Mouse (Mus musculus) limb, embryonic 14.5 days (tissue): ENCODE data around the gene Nxpe3. TPM values are rescaled to one million over a fixed set of nuclear protein-coding genes. Genes with fewer than 3 reads are reported as not detected.
"Not testable (repeated sequence)": the region's sequence is repeated elsewhere in the genome, so short reads cannot be mapped to it uniquely, and the experiment has no call there.

ENCODE experiments used
- ATAC-seq: fragments of 200-750 bp; cut with Nextera tagmentation; 2 replicates; pipeline ENCODE4 v1.8.0; 2017; ENCODE audit warnings: low read depth, moderate number of reproducible peaks, moderate TSS enrichment; ENCODE audit not compliant: low FRiP score
- DNase-seq: peaks from one replicate; pipeline ENCODE4 v3.0.0-alpha.2; 2015; ENCODE audit warnings: low spot score
- H3K27ac ChIP-seq: fragments of 300-500 bp; sonication (generic); replicated peaks from 2 replicates; pipeline ENCODE4 v1.5.1; 2014; ENCODE audit warnings: low read depth, mild to moderate bottlenecking, low read length, moderate library complexity, mixed read lengths
- H3K27me3 ChIP-seq: fragments of 300-500 bp; sonication (generic); 2 replicates; pipeline ENCODE4 v1.6.1; 2014; ENCODE audit warnings: low read length, mixed read lengths; ENCODE audit not compliant: control insufficient read depth, insufficient read depth
- H3K36me3 ChIP-seq: fragments of 300-500 bp; sonication (generic); 2 replicates; pipeline ENCODE4 v1.6.1; 2014; ENCODE audit warnings: mild to moderate bottlenecking, low read length, moderate library complexity, mixed read lengths; ENCODE audit not compliant: control insufficient read depth, insufficient read depth
- H3K4me1 ChIP-seq: fragments of 300-500 bp; sonication (generic); 2 replicates; pipeline ENCODE4 v1.6.1; 2014; ENCODE audit warnings: antibody characterized with exemption, low read length, mixed read lengths; ENCODE audit not compliant: control insufficient read depth, insufficient read depth
- H3K4me2 ChIP-seq: fragments of 300-500 bp; sonication (generic); replicated peaks from 2 replicates; pipeline ENCODE4 v1.6.1; 2014; ENCODE audit warnings: low read depth, mild to moderate bottlenecking, low read length, moderate library complexity; ENCODE audit not compliant: severe bottlenecking
- H3K4me3 ChIP-seq: fragments of 300-500 bp; sonication (generic); replicated peaks from 2 replicates; pipeline ENCODE4 v1.5.1; 2014; ENCODE audit warnings: low read length
- H3K9ac ChIP-seq: fragments of 300-500 bp; sonication (generic); 2 replicates; pipeline ENCODE4 v1.6.1; 2014; ENCODE audit warnings: mild to moderate bottlenecking, low read depth, low read length, moderate library complexity; ENCODE audit not compliant: severe bottlenecking
- H3K9me3 ChIP-seq: fragments of 300-500 bp; sonication (generic); 2 replicates; pipeline ENCODE4 v1.6.1; 2016; ENCODE audit warnings: low read length; ENCODE audit not compliant: control insufficient read depth
- POLR2A ChIP-seq: fragments of 200-500 bp; IDR thresholded peaks from 2 replicates; pipeline ENCODE4 v1.8.0; 2012; ENCODE audit warnings: inconsistent platforms, mild to moderate bottlenecking, moderate library complexity, borderline replicate concordance; ENCODE audit not compliant: insufficient read depth, insufficient read length; ENCODE audit errors: extremely low read depth
- WGBS: fragments of 180-500 bp; shearing (Covaris S2); extraction: QIAGEN DNeasy Blood & Tissue Kit; methylation state at CpG from one replicate; pipeline ENCODE4 v1.1.7; 2014; 5-methylcytosine and 5-hydroxymethylcytosine counted together
- polyA plus RNA-seq, 2 experiments: library from polyadenylated mRNA; depleted of rRNA in 1 of 2; stranded (reverse) in 1 of 2; unstranded in 1 of 2; fragments of >200 nt; fragmentation: Nextera tagmentation in 1 of 2; extraction: Ambion mirVana in 1 of 2; gene quantifications; 2 replicates each; pipeline versions ENCODE4 v1.2.1 to v1.2.3; 2012 to 2014

The Nxpe3 gene
- polyA plus RNA-seq, 2 experiments: 0.55 to 1.2 TPM

DNA sequence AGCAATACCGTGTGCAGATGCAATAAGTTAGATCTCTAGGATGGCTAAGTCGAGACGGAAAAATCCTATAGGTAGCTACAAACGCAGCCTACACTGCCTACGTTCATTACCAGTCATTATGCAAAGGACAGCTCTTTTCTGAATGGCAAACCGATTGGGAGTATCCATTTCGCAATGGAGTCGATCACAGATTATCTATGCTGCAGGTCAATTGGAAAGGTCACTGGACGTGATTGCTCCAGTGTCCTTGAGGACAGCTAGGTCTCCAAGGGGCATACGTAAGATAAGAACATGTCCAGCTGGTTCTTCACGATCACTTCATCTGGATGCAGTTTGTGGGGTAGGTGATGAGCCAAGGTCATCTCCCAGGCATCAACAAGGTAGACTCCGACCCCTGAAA is 51.2 kb downstream of the Nxpe3 start:
- H3K4me3 ChIP-seq: no peak overlapping the region
- 93% methylated on average over 12 of the region's 12 CpGs for WGBS
- ATAC-seq: no peak

DNA sequence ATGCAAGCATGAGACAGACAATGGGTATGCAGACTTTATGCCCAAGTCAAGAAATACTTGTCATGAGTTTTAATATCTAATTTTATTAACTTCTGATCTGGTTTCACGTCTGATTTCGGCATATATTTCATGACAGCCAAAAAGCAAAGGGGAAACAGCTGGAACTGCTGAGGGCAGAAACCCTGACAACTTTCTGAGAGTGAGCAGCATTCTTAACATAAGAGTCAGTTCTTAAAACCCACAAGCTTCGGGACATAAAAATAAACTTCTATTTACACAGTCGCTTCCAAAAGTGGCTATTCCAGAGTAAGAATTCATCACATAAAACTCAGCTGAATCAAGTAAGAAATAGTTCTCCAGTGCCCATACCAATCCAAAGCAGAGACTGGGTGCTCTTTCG is 52.0 kb downstream of the Nxpe3 start:
- H3K4me1 ChIP-seq: peaks cover 1% of the 10 kb centered on the region
- WGBS: 82% methylated on average over 5 of the region's 5 CpGs
- H3K9me3 ChIP-seq: no peaks in the 10 kb centered on the region
- H3K36me3 ChIP-seq: no peaks in the 10 kb centered on the region
- no peaks in the 10 kb centered on the region for H3K27me3 ChIP-seq
- no peak overlapping the region for H3K4me2 ChIP-seq
- H3K4me3 ChIP-seq: no peak overlapping the region
- DNase-seq (no peak), ATAC-seq (no peak)
- H3K27ac ChIP-seq: no peak overlapping the region
- TF ChIP-seq POLR2A: no peak
- no peak overlapping the region for H3K9ac ChIP-seq

More for the DNA sequence above, 51.2 kb downstream of the Nxpe3 start:
- Histone ChIP-seq H3K27me3 (no peaks in the 10 kb centered on the region), H3K4me2 (no peak overlapping the region), H3K4me1 (no peaks in the 10 kb centered on the region), H3K9ac (no peak overlapping the region), H3K27ac (no peak overlapping the region), H3K36me3 (no peaks in the 10 kb centered on the region), H3K9me3 (no peaks in the 10 kb centered on the region)
- no peak for TF ChIP-seq POLR2A
- DNase-seq: no peak

GRCm38 (mm10) chr16:55841506-55841905 is 53.6 kb downstream of the Nxpe3 start:
- no peak for TF ChIP-seq POLR2A
- WGBS: 89% methylated on average over 6 of the region's 6 CpGs

GRCm38 (mm10) chr16:55838510-55839474 is 56.3 kb downstream of the Nxpe3 start, which contains the start of gene Nfkbiz:
Gene Nfkbiz (minus strand): TSS chr16:55838899.
- peak; percentile 91 for ATAC-seq
- peak within 1 kb of the TSS; percentile 81 for H3K27ac ChIP-seq
- 0 out of 2 replicates have a peak, but pooled peaks have one; percentile 26 for TF ChIP-seq POLR2A

More at GRCm38 (mm10) chr16:55841506-55841905, 53.6 kb downstream of the Nxpe3 start:
- H3K9me3 ChIP-seq: no peaks in the 10 kb centered on the region
- no peak overlapping the region for H3K4me3 ChIP-seq
- ATAC-seq: no peak
- H3K36me3 ChIP-seq: no peaks in the 10 kb centered on the region
- H3K27me3 ChIP-seq: no peaks in the 10 kb centered on the region
- peaks cover 6% of the 10 kb centered on the region for H3K4me1 ChIP-seq
- no peak overlapping the region for H3K4me2 ChIP-seq
- no peak overlapping the region for H3K9ac ChIP-seq
- H3K27ac ChIP-seq: no peak overlapping the region
- no peak for DNase-seq

GRCm38 (mm10) chr16:55838129-55838509 is 57.0 kb downstream of the Nxpe3 start:
- Histone ChIP-seq H3K9ac (peak overlapping the region; percentile 83), H3K4me2 (peak overlapping the region; percentile 77), H3K27ac (0 out of 2 replicates have a peak overlapping the region, but pooled peaks have one; percentile 81), H3K9me3 (no peaks in the 10 kb centered on the region), H3K27me3 (no peaks in the 10 kb centered on the region), H3K4me1 (peaks cover 6% of the 10 kb centered on the region), H3K36me3 (0 out of 2 replicates have a peak, but pooled peaks cover 1% of the 10 kb centered on the region), H3K4me3 (peak overlapping the region; percentile 57)
- TF ChIP-seq POLR2A: no peak
- no peak for ATAC-seq
- no peak for DNase-seq
- WGBS: 6% methylated on average over 3 of the region's 3 CpGs

More at GRCm38 (mm10) chr16:55838510-55839474, 56.3 kb downstream of the Nxpe3 start, which contains the start of gene Nfkbiz:
- Histone ChIP-seq H3K36me3 (no peaks in the 10 kb centered on the region), H3K9ac (peak within 1 kb of the TSS; percentile 83), H3K4me3 (peak within 1 kb of the TSS; percentile 57), H3K27me3 (no peaks in the 10 kb centered on the region), H3K9me3 (no peaks in the 10 kb centered on the region), H3K4me1 (peaks cover 6% of the 10 kb centered on the region), H3K4me2 (peak within 1 kb of the TSS; percentile 77)
- DNase-seq: peak; percentile 80
- 1% methylated on average over 40 of the region's 40 CpGs for WGBS

DNA sequence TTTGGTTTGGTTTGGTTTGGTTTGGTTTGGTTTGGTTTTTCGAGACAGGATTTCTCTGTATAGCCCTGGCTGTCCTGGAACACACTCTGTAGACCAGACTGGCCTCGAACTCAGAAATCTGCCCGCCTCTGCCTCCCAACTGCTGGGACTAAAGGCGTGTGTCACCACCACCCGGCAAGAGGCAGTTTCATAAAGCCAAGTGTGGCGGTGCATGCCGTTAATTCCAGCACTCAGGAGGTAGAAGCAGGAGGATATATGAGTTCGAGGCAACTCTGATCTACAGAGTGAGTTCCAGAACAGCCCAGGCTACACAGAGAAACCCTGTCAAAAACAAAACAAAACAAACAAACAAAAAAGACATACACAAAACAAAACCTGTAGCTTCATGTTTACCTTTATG is 57.4 kb downstream of the Nxpe3 start:
- not testable (repeated sequence) for ATAC-seq, H3K4me1 ChIP-seq, H3K4me3 ChIP-seq, H3K9ac ChIP-seq, H3K27me3 ChIP-seq, DNase-seq, H3K9me3 ChIP-seq, H3K36me3 ChIP-seq, H3K27ac ChIP-seq
- peak overlapping the region; percentile 77 for H3K4me2 ChIP-seq
- 91% methylated on average over 8 of the region's 8 CpGs for WGBS
